Mouse (Mus musculus) intestine, postnatal 0 days (tissue): ENCODE results near the gene Rnf150. TPM values are rescaled to one million over a fixed set of nuclear protein-coding genes. Genes with fewer than 3 reads are reported as not detected.

ENCODE experiments used
- ATAC-seq: fragments of 200-750 bp; cut with Nextera tagmentation; 2 replicates; pipeline ENCODE4 v1.8.0; 2017; ENCODE audit warnings: mild to moderate bottlenecking, moderate TSS enrichment, moderate library complexity
- H3K27ac ChIP-seq: fragments of 300-500 bp; sonication (generic); 2 replicates; pipeline ENCODE4 v1.5.1; 2014; ENCODE audit warnings: mild to moderate bottlenecking, low read depth, low read length, moderate library complexity
- H3K27me3 ChIP-seq: fragments of 300-500 bp; sonication (generic); replicated peaks from 2 replicates; pipeline ENCODE4 v1.6.1; 2014; ENCODE audit warnings: low read length, mixed read lengths; ENCODE audit not compliant: control insufficient read depth, insufficient read depth
- H3K36me3 ChIP-seq: fragments of 300-500 bp; sonication (generic); 2 replicates; pipeline ENCODE4 v1.6.1; 2014; ENCODE audit warnings: mild to moderate bottlenecking, moderate library complexity; ENCODE audit not compliant: control insufficient read depth, insufficient read depth
- H3K4me1 ChIP-seq: fragments of 300-500 bp; sonication (generic); replicated peaks from 2 replicates; pipeline ENCODE4 v1.6.1; 2014; ENCODE audit warnings: antibody characterized with exemption, low read length, mixed read lengths; ENCODE audit not compliant: control insufficient read depth, insufficient read depth
- H3K4me2 ChIP-seq: fragments of 300-500 bp; sonication (generic); replicated peaks from 2 replicates; pipeline ENCODE4 v1.6.1; 2014; ENCODE audit warnings: low read depth, mild to moderate bottlenecking, moderate library complexity
- H3K4me3 ChIP-seq: fragments of 300-500 bp; sonication (generic); 2 replicates; pipeline ENCODE4 v1.5.1; 2014; ENCODE audit warnings: low read depth, low read length
- H3K9ac ChIP-seq: fragments of 300-500 bp; sonication (generic); 2 replicates; pipeline ENCODE4 v1.6.1; 2014; ENCODE audit warnings: mild to moderate bottlenecking, low read depth, low read length
- H3K9me3 ChIP-seq: fragments of 300-500 bp; sonication (generic); 2 replicates; pipeline ENCODE4 v1.6.1; 2016; ENCODE audit warnings: mixed run types; ENCODE audit not compliant: control insufficient read depth
- CTCF ChIP-seq: sonication (generic); IDR thresholded peaks from 2 replicates; pipeline ENCODE4 v1.5.1; 2016; ENCODE audit warnings: low read depth, mild to moderate bottlenecking, control low read depth, antibody characterized with exemption, moderate library complexity
- WGBS: fragments of 180-500 bp; shearing (Covaris S2); extraction: QIAGEN DNeasy Blood & Tissue Kit; methylation state at CpG from one replicate; pipeline ENCODE4 v1.1.7; 2014; 5-methylcytosine and 5-hydroxymethylcytosine counted together
- polyA plus RNA-seq: library from polyadenylated mRNA; unstranded; fragments of >200 nt; fragmentation: Nextera tagmentation; extraction: Ambion mirVana; gene quantifications from 2 replicates; pipeline ENCODE4 v1.2.1, GENCODE M21; 2015

The Rnf150 gene
- polyA plus RNA-seq, 1 experiment from 2014 or later, result 0.53 TPM

DNA sequence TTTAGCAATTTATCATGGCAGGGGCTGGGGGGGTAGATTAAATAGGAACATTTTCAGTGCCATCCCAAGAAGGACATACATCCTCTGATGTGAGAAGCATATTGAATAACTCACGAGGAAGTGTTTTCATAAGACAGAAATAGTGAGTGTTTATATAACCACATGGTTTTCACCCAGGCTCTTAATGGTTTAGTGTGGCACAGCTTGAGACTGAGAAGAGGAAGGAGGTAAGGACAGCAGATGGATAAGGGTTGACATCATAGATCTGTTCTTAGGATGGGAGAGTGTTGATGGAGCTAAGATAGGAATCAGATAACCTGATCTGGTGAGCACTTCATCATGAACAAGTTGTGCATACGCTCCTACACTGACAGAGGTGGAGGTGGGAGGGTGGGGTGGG lies 101.4 kb downstream of the Rnf150 start:
- no peak overlapping the region for H3K9ac ChIP-seq
- H3K4me2 ChIP-seq, result no peak overlapping the region

DNA sequence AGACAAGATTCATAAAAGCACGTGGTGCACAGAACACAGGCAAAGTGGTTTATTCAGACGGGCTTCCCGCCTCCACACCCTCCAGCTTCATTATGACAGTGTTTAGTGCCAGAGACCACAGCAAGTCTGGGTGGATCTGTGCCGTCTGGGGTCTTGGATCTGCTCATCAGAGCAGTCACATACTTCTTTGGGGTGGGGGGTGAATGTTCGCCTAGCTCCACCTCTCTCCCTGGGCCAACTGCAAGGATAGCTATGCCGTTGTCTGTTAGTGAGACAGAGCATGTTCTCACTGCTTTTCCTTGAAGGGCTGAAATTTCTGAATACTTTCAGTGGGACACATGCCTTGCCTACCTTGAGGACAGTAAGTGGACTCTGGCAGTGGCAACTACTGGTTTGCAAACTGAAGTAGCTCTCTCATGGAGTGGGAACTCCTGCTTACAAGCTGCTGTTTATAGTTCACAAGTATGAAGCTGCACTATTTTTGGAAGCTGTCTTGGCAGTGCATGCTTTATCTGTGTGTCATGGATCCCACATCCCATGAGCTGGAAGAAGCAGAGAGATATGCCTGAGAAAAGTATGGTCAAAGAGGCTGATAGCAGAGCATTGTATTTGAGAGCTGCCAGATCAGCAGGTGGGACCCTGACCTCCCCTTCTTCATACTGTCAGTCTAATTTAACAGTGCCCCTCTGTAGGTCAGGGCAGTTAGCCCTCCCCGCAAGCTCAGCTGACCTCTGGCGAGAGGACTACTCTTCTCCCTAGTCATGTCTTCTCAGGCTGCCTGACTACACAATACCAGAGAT lies 104.9 kb downstream of the Rnf150 start:
- Histone ChIP-seq H3K4me2 (no peak overlapping the region), H3K27ac (no peak overlapping the region), H3K4me1 (no peaks in the 10 kb centered on the region), H3K4me3 (no peak overlapping the region), H3K9me3 (no peaks in the 10 kb centered on the region), H3K9ac (no peak overlapping the region), H3K36me3 (no peaks in the 10 kb centered on the region), H3K27me3 (no peaks in the 10 kb centered on the region)
- WGBS, result 60% methylated on average over 8 of the region's 8 CpGs
- ATAC-seq, result no peak
- TF ChIP-seq CTCF, result no peak

More for the DNA sequence above, 101.4 kb downstream of the Rnf150 start:
- H3K27me3 ChIP-seq, result no peaks in the 10 kb centered on the region
- TF ChIP-seq CTCF, result no peak
- H3K4me3 ChIP-seq, result no peak overlapping the region
- no peak for ATAC-seq
- no peaks in the 10 kb centered on the region for H3K9me3 ChIP-seq
- H3K27ac ChIP-seq, result no peak overlapping the region
- H3K4me1 ChIP-seq, result no peaks in the 10 kb centered on the region; the same call in 1 of the 2 replicates
- no peaks in the 10 kb centered on the region for H3K36me3 ChIP-seq
- WGBS, result 65% methylated on average over 2 of the region's 2 CpGs

DNA sequence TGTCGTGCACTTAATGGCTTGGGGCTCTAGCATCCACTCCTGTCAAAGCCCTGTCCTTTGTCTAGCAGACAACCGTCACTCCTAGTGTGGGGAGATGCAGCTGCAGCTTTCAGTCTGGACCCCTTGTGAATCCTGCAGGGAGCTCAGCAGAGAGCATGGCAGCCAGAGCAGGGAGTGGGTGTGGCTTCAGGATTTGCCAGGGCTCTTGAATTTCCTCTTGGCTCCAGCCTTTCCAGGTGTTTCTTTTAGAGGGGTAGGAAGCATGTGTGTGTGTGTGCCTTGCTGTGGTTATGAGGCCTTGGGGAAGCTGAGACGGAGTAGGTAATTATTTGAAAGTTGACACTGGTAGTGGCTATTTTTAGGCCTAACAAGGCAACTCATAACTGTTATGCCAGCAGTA lies 106.8 kb downstream of the Rnf150 start:
- TF ChIP-seq CTCF, result no peak
- H3K4me1 ChIP-seq, result no peaks in the 10 kb centered on the region
- H3K4me2 ChIP-seq, result no peak overlapping the region
- H3K4me3 ChIP-seq, result no peak overlapping the region
- H3K27ac ChIP-seq, result no peak overlapping the region
- ATAC-seq, result no peak
- no peak overlapping the region for H3K9ac ChIP-seq
- no peaks in the 10 kb centered on the region for H3K9me3 ChIP-seq
- no peaks in the 10 kb centered on the region for H3K36me3 ChIP-seq
- 67% methylated on average over 3 of the region's 3 CpGs for WGBS
- H3K27me3 ChIP-seq, result no peaks in the 10 kb centered on the region

DNA sequence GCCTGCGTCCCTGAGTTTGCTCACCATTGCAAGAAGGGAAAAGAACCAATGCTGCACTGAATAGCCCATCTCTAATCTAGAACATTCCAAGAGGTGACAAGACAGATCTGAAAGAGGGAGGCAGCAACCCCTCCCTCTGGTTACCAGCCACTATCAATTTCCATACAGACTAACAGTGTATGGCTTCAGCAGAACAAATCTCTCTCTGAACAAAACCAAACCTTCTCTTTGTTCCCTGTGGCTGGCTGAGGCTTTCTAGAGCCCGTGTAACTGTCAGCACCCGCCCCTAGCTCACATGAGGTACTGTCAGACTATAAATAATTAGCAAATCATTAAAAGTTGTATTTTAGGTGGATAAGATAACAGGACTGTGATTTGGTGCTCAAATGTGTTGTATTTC lies 109.7 kb downstream of the Rnf150 start:
- H3K27ac ChIP-seq, result no peak overlapping the region

DNA sequence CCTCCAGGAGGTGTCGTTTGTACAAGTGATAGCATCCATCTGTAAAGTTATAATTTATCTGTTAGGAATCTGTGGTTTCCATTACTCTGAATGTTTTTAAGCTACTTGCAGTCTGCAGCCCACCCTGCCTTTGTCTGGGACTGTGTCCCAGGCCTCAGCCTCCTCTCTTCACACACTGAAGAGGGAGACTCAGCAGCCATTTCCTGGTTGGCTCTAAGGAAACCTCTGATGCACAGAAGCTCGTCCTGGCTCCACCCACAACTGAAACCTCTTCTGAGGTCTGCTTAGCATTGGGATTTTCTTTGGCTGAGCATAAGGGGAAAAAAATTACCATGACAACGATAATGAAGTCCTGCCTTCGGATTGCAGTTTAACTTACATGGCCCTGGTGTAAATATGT lies 110.2 kb downstream of the Rnf150 start:
- Histone ChIP-seq H3K4me1 (no peaks in the 10 kb centered on the region), H3K9me3 (no peaks in the 10 kb centered on the region), H3K4me3 (no peak overlapping the region), H3K9ac (no peak overlapping the region), H3K4me2 (no peak overlapping the region), H3K36me3 (no peaks in the 10 kb centered on the region), H3K27ac (no peak overlapping the region), H3K27me3 (no peaks in the 10 kb centered on the region)
- 42% methylated on average over 4 of the region's 4 CpGs for WGBS
- ATAC-seq, result no peak
- no peak for TF ChIP-seq CTCF

More for the DNA sequence above, 109.7 kb downstream of the Rnf150 start:
- H3K4me2 ChIP-seq, result no peak overlapping the region
- TF ChIP-seq CTCF, result no peak
- ATAC-seq, result no peak
- no peaks in the 10 kb centered on the region for H3K9me3 ChIP-seq
- H3K27me3 ChIP-seq, result no peaks in the 10 kb centered on the region
- no peaks in the 10 kb centered on the region for H3K4me1 ChIP-seq
- WGBS, result 73% methylated on average over 3 of the region's 3 CpGs
- no peak overlapping the region for H3K4me3 ChIP-seq
- no peaks in the 10 kb centered on the region for H3K36me3 ChIP-seq
- no peak overlapping the region for H3K9ac ChIP-seq

DNA sequence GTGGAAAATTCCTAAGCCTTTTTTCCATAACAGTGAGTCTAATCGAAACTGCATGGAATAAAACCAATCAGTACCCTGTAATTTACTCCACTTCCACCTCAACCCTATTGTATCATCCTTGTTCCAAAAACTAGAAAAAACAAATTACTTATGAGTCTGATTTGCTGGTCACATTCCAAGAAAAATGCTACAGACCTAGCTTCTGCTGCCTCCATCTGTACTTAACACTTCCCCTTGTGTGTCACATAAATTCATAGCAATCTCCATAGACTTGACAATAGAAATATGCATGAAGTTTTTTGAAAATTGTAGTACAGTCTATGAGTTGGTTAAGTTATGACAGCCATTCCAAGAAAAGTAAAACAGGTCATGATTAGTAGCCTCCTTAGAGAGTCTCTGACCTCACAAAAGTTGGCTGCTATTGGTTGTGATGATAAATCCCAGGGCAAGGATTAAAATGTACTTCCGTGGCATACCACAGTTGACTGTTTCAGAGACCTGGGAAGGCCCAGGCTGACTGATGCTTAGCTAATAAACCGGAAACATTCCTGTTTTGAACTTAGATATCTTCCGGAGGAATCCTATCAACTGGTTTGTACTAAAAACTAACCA lies 118.2 kb downstream of the Rnf150 start:
- no peak for ATAC-seq
- Histone ChIP-seq H3K9me3 (no peaks in the 10 kb centered on the region), H3K27me3 (no peaks in the 10 kb centered on the region), H3K27ac (no peak overlapping the region), H3K4me3 (no peak overlapping the region), H3K4me2 (no peak overlapping the region), H3K4me1 (no peaks in the 10 kb centered on the region), H3K9ac (no peak overlapping the region), H3K36me3 (no peaks in the 10 kb centered on the region)
- 77% methylated on average over 4 of the region's 4 CpGs for WGBS
- TF ChIP-seq CTCF, result no peak
